Mouse (Mus musculus): ENCODE data around the gene Vwa8.

GRCm38 (mm10) chr14:79160966-79161365 lies 312.1 kb downstream of the Vwa8 start:
- TF ChIP-seq CTCF (IDR thresholded peaks at IDR 0.05; ENCODE audit: borderline replicate concordance, extremely low read depth, insufficient read depth, insufficient read length) (no peak), POLR2A (IDR thresholded peaks at IDR 0.05; ENCODE audit: borderline replicate concordance, extremely low read depth, insufficient read depth, insufficient read length, poor library complexity, severe bottlenecking) (no peak)

Measured in brain, embryonic 14.5 days (tissue).